Mouse (Mus musculus) heart, embryonic 16.5 days (tissue): ENCODE measurements around the gene Cfap100. TPM values are rescaled to one million over a fixed set of nuclear protein-coding genes. Genes with fewer than 3 reads are reported as not detected.

Experiments
- ATAC-seq: fragments of 200-750 bp; cut with Nextera tagmentation; replicated peaks from 2 replicates; pipeline ENCODE4 v1.8.0; 2017; ENCODE audit warnings: moderate number of reproducible peaks; ENCODE audit not compliant: insufficient read depth, low FRiP score; ENCODE audit errors: extremely low read depth
- H3K27ac ChIP-seq: fragments of 300-500 bp; sonication (generic); 2 replicates; pipeline ENCODE4 v1.5.1; 2014; ENCODE audit warnings: mild to moderate bottlenecking, low read length, control low read depth, moderate library complexity
- H3K27me3 ChIP-seq: fragments of 300-500 bp; sonication (generic); 2 replicates; pipeline ENCODE4 v1.6.1; 2014; ENCODE audit warnings: low read length, mixed read lengths; ENCODE audit not compliant: control insufficient read depth, insufficient read depth
- H3K36me3 ChIP-seq: fragments of 300-500 bp; sonication (generic); 2 replicates; pipeline ENCODE4 v1.6.1; 2014; ENCODE audit not compliant: control insufficient read depth, insufficient read depth
- H3K4me1 ChIP-seq: fragments of 300-500 bp; sonication (generic); 2 replicates; pipeline ENCODE4 v1.6.1; 2014; ENCODE audit warnings: low read length, mixed read lengths; ENCODE audit not compliant: control insufficient read depth, insufficient read depth
- H3K4me2 ChIP-seq: fragments of 300-500 bp; sonication (generic); 2 replicates; pipeline ENCODE4 v1.6.1; 2014; ENCODE audit warnings: low read depth, mild to moderate bottlenecking, control low read depth, low read length
- H3K4me3 ChIP-seq: fragments of 300-500 bp; sonication (generic); 2 replicates; pipeline ENCODE4 v1.5.1; 2014; ENCODE audit warnings: mild to moderate bottlenecking, control low read depth, low read length
- H3K9ac ChIP-seq: fragments of 300-500 bp; sonication (generic); 2 replicates; pipeline ENCODE4 v1.6.1; 2014; ENCODE audit warnings: low read length, control low read depth
- H3K9me3 ChIP-seq: fragments of 300-500 bp; sonication (generic); replicated peaks from 2 replicates; pipeline ENCODE4 v1.6.1; 2016; ENCODE audit warnings: low read length; ENCODE audit not compliant: control insufficient read depth
- WGBS: fragments of 180-500 bp; shearing (Covaris S2); extraction: QIAGEN DNeasy Blood & Tissue Kit; methylation state at CpG from one replicate; pipeline ENCODE4 v1.1.7; 2014; 5-methylcytosine and 5-hydroxymethylcytosine counted together
- polyA plus RNA-seq: library from polyadenylated mRNA; unstranded; fragments of >200 nt; fragmentation: Nextera tagmentation; extraction: Ambion mirVana; gene quantifications from 2 replicates; pipeline ENCODE4 v1.2.1, GENCODE M21; 2015

Gene Cfap100
- polyA plus RNA-seq, 1 experiment from 2014 or later = 0.50 TPM

DNA sequence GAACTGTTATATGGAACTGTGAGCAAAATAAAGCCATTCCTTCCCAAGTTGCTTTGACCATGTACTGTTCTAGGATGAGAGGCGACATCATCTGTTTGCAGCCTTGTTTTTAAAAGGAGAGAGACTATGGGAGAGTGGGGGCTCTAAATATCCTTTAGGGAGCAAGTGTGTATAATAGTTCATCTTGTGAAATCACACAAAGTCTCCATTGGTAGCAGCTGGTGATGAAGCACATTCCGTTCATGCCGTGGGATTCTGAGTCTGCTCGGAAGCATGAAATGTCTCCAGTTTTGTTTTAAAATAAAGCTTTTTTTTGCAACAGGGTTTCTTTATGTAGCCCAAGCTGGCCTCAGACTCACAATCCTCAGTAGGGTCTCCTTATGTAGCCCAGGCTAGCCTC, 2.6 kb downstream of the Cfap100 start:
- H3K9me3 ChIP-seq = no peaks in the 10 kb centered on the region
- no peak for ATAC-seq
- no peak overlapping the region for H3K27ac ChIP-seq
- no peak overlapping the region for H3K9ac ChIP-seq
- no peak overlapping the region for H3K4me2 ChIP-seq
- WGBS = 80% methylated on average over 4 of the region's 4 CpGs
- no peak overlapping the region for H3K4me3 ChIP-seq
- no peaks in the 10 kb centered on the region for H3K36me3 ChIP-seq
- peaks cover 5% of the 10 kb centered on the region for H3K4me1 ChIP-seq
- H3K27me3 ChIP-seq = peaks cover 6% of the 10 kb centered on the region; the same call in 1 of the 2 replicates

GRCm38 (mm10) chr6:90425361-90425760, 3.2 kb downstream of the Cfap100 start:
- Histone ChIP-seq H3K4me2 (no peak overlapping the region), H3K36me3 (no peaks in the 10 kb centered on the region)
- WGBS = 82% methylated on average over 3 of the region's 3 CpGs

GRCm38 (mm10) chr6:90422565-90422964, 6.0 kb downstream of the Cfap100 start:
- Histone ChIP-seq H3K4me1 (no peaks in the 10 kb centered on the region), H3K27me3 (peaks cover 3% of the 10 kb centered on the region; the same call in 1 of the 2 replicates), H3K4me3 (peak overlapping the region; percentile 42), H3K9ac (peak overlapping the region; percentile 31; the same call in 1 of the 2 replicates), H3K4me2 (peak overlapping the region; percentile 64), H3K36me3 (no peaks in the 10 kb centered on the region), H3K27ac (no peak overlapping the region), H3K9me3 (no peaks in the 10 kb centered on the region)
- WGBS = 3% methylated on average over 14 of the region's 14 CpGs
- ATAC-seq = peak; percentile 82

More at GRCm38 (mm10) chr6:90425361-90425760, 3.2 kb downstream of the Cfap100 start:
- H3K4me1 ChIP-seq = peaks cover 5% of the 10 kb centered on the region
- no peak overlapping the region for H3K4me3 ChIP-seq
- H3K27ac ChIP-seq = no peak overlapping the region
- ATAC-seq = no peak
- no peaks in the 10 kb centered on the region for H3K9me3 ChIP-seq
- peaks cover 6% of the 10 kb centered on the region; the same call in 1 of the 2 replicates for H3K27me3 ChIP-seq
- no peak overlapping the region for H3K9ac ChIP-seq

- no peaks in the 10 kb centered on the region for H3K4me1 ChIP-seq
- H3K27me3 ChIP-seq = no peaks in the 10 kb centered on the region
- no peak overlapping the region for H3K27ac ChIP-seq
- no peak overlapping the region for H3K4me3 ChIP-seq
- no peak overlapping the region for H3K9ac ChIP-seq
- H3K9me3 ChIP-seq = no peaks in the 10 kb centered on the region
- no peaks in the 10 kb centered on the region for H3K36me3 ChIP-seq
- 71% methylated on average over 7 of the region's 7 CpGs for WGBS
- H3K4me2 ChIP-seq = no peak overlapping the region
- no peak for ATAC-seq
Observed at GRCm38 (mm10) chr6:90411926-90412325, 16.7 kb downstream of the Cfap100 start.

- Histone ChIP-seq H3K27me3 (no peaks in the 10 kb centered on the region), H3K4me2 (no peak overlapping the region), H3K4me3 (no peak overlapping the region), H3K9ac (no peak overlapping the region), H3K36me3 (no peaks in the 10 kb centered on the region), H3K27ac (no peak overlapping the region), H3K4me1 (no peaks in the 10 kb centered on the region), H3K9me3 (no peaks in the 10 kb centered on the region)
- ATAC-seq = no peak
- 74% methylated on average over 1 of the region's 1 CpGs for WGBS
Observed at GRCm38 (mm10) chr6:90410972-90411371, 17.6 kb downstream of the Cfap100 start.

GRCm38 (mm10) chr6:90408632-90409031, 20.0 kb downstream of the Cfap100 start:
- no peak for ATAC-seq
- H3K9ac ChIP-seq = no peak overlapping the region
- H3K4me1 ChIP-seq = no peaks in the 10 kb centered on the region
- H3K36me3 ChIP-seq = no peaks in the 10 kb centered on the region; the same call in 1 of the 2 replicates
- H3K9me3 ChIP-seq = no peaks in the 10 kb centered on the region
- H3K4me2 ChIP-seq = no peak overlapping the region
- no peaks in the 10 kb centered on the region for H3K27me3 ChIP-seq
- no peak overlapping the region for H3K27ac ChIP-seq
- no peak overlapping the region for H3K4me3 ChIP-seq

- Histone ChIP-seq H3K4me1 (peaks cover 5% of the 10 kb centered on the region; the same call in 1 of the 2 replicates), H3K4me2 (no peak overlapping the region), H3K36me3 (peaks cover 39% of the 10 kb centered on the region), H3K4me3 (no peak overlapping the region), H3K9me3 (no peaks in the 10 kb centered on the region), H3K27me3 (no peaks in the 10 kb centered on the region), H3K27ac (no peak overlapping the region), H3K9ac (no peak overlapping the region)
- 81% methylated on average over 3 of the region's 3 CpGs for whole genome bisulfite sequencing
- ATAC-seq = no peak
Observed at GRCm38 (mm10) chr6:90397291-90397690, 31.3 kb downstream of the Cfap100 start.

GRCm38 (mm10) chr6:90395751-90396150, 32.8 kb downstream of the Cfap100 start:
- H3K27me3 ChIP-seq = no peaks in the 10 kb centered on the region
- H3K4me2 ChIP-seq = no peak overlapping the region
- no peaks in the 10 kb centered on the region for H3K9me3 ChIP-seq
- WGBS = 87% methylated on average over 2 of the region's 2 CpGs
- H3K4me3 ChIP-seq = no peak overlapping the region
- H3K4me1 ChIP-seq = peaks cover 5% of the 10 kb centered on the region; the same call in 1 of the 2 replicates
- no peak overlapping the region for H3K27ac ChIP-seq
- peaks cover 29% of the 10 kb centered on the region for H3K36me3 ChIP-seq
- ATAC-seq = no peak
- no peak overlapping the region for H3K9ac ChIP-seq

GRCm38 (mm10) chr6:90393948-90394347, 34.6 kb downstream of the Cfap100 start:
- Histone ChIP-seq H3K4me1 (peaks cover 5% of the 10 kb centered on the region; the same call in 1 of the 2 replicates), H3K4me2 (no peak overlapping the region), H3K36me3 (peaks cover 25% of the 10 kb centered on the region), H3K9me3 (no peaks in the 10 kb centered on the region), H3K9ac (no peak overlapping the region), H3K27ac (no peak overlapping the region), H3K27me3 (no peaks in the 10 kb centered on the region), H3K4me3 (no peak overlapping the region)
- 67% methylated on average over 3 of the region's 3 CpGs for WGBS
- ATAC-seq = no peak
